Comparison of ENCODE assay signal across 18 mouse cellular contexts in the genomic region with DNA sequence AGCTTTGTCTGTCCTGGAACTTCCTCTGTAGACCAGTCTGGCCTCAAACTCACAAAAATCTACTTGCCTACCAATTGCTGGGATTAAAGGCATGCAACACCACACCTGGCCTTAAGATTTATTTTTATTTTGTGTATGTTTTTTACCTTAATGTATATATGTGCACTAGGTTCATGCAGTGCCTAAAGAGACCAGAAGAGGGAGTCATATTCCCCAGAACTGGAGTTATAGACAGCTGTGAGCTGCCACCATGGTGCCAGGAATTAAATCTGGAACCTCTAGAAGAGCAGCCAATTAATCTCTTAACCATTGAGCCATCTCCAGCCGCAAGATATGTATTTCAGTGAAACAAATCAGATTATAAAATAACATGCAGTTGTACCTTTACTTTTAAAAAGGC. TPM values are rescaled to one million over a fixed set of nuclear protein-coding genes. Genes with fewer than 3 reads are reported as not detected.
A peak's percentile ranks its signal among the peaks of the same experiment; 100 is the strongest.
DNase-seq lines count a peak whose midpoint lies in the region; ATAC-seq and TF ChIP-seq lines count a peak whose summit lies in the region.
"Had no signal": no experiment of that assay in that cellular context is flagged by ENCODE, and none has a peak within 500 bp of the region (broad histone marks: within the 10 kb centered on the region; RNA-seq: fewer than 3 reads in every experiment).

No protein-coding gene starts in this region.

- WGBS in liver, embryonic 14.5 days (ENCODE audit: insufficient replicate concordance): 87% methylated on average over 1 of the region's 1 CpGs
- WGBS in liver, embryonic 11.5 days: 100% methylated on average over 1 of the region's 1 CpGs

- TF ChIP-seq EP300 in liver, embryonic 14.5 days (IDR thresholded peaks at IDR 0.05; ENCODE audit: low read depth): no peak

- no peak overlapping the region for H3K9ac ChIP-seq in liver, embryonic 14.5 days (replicated peaks)
- no peak overlapping the region for H3K9ac ChIP-seq in liver, embryonic 11.5 days (ENCODE audit: low read depth, low read length)
- H3K9ac ChIP-seq: embryonic facial prominence, embryonic 15.5 days; forebrain, embryonic 12.5 days; heart, embryonic 15.5 days; hindbrain, embryonic 13.5 days; limb, embryonic 12.5 days; midbrain, embryonic 15.5 days had no signal

- H3K9me3 ChIP-seq in liver, embryonic 14.5 days (ENCODE audit: control insufficient read depth, low read length): no peaks in the 10 kb centered on the region
- no peaks in the 10 kb centered on the region for H3K9me3 ChIP-seq in liver, embryonic 11.5 days (ENCODE audit: control insufficient read depth, low read length)
- H3K9me3 ChIP-seq: embryonic facial prominence, embryonic 15.5 days; forebrain, embryonic 12.5 days; heart, embryonic 15.5 days; hindbrain, embryonic 13.5 days; limb, embryonic 12.5 days; midbrain, embryonic 15.5 days had no signal

- no peak for ATAC-seq in liver, embryonic 14.5 days (ENCODE audit: insufficient read depth)
- no peak for ATAC-seq in liver, embryonic 11.5 days (replicated peaks; ENCODE audit: low FRiP score)
- ATAC-seq: midbrain, embryonic 15.5 days had no signal

- DNase-seq in liver, embryonic 14.5 days (ENCODE audit: low read depth in 3 of 3, low spot score in 3 of 3): no peak
- DNase-seq in liver, embryonic 11.5 days (ENCODE audit: low spot score): no peak
- DNase-seq in ES-CJ7 (ENCODE audit: low read depth, low spot score): peak; percentile 6
- peak; percentile 32 for DNase-seq in ZHBTc4 (ENCODE audit: low read depth, low spot score)
- DNase-seq in splenic B cell, adult 2 months (ENCODE audit: low read depth, low spot score): peak; percentile 15
- no peak for DNase-seq in urinary bladder, adult 2 months (ENCODE audit: low spot score)
- no peak for DNase-seq in cerebellum, postnatal 4 days (ENCODE audit: low spot score in 2 of 2)
- DNase-seq: cerebellum, adult 11-12 months; kidney, adult 18-20 months; kidney, postnatal 36 days; lung, adult 2 months; thymus, adult 2 months had no signal

- no peak overlapping the region for H3K4me2 ChIP-seq in liver, embryonic 14.5 days (ENCODE audit: low read depth)
- no peak overlapping the region for H3K4me2 ChIP-seq in liver, embryonic 11.5 days
- H3K4me2 ChIP-seq: embryonic facial prominence, embryonic 15.5 days; forebrain, embryonic 12.5 days; heart, embryonic 15.5 days; hindbrain, embryonic 13.5 days; limb, embryonic 12.5 days; midbrain, embryonic 15.5 days had no signal

- no peak overlapping the region for H3K27ac ChIP-seq in liver, embryonic 14.5 days
- no peak overlapping the region for H3K27ac ChIP-seq in liver, embryonic 11.5 days (ENCODE audit: low read depth, low read length)
- H3K27ac ChIP-seq: embryonic facial prominence, embryonic 15.5 days; forebrain, embryonic 12.5 days; heart, embryonic 15.5 days; hindbrain, embryonic 13.5 days; limb, embryonic 12.5 days; midbrain, embryonic 15.5 days had no signal

- no peaks in the 10 kb centered on the region for H3K36me3 ChIP-seq in liver, embryonic 14.5 days (replicated peaks; ENCODE audit: control insufficient read depth, insufficient read depth, low read depth)
- H3K36me3 ChIP-seq in liver, embryonic 11.5 days (ENCODE audit: control insufficient read depth, insufficient read depth, low read length): no peaks in the 10 kb centered on the region
- peaks cover 2% of the 10 kb centered on the region; the same call in 1 of the 2 replicates for H3K36me3 ChIP-seq in splenic B cell, adult 2 months (ENCODE audit: control insufficient read depth, insufficient read depth, low read length, poor library complexity, severe bottlenecking)
- H3K36me3 ChIP-seq: embryonic facial prominence, embryonic 15.5 days; midbrain, embryonic 15.5 days had no signal

- no peak overlapping the region for H3K4me3 ChIP-seq in liver, embryonic 14.5 days (ENCODE audit: insufficient read depth in 1 of 2, low read depth in 2 of 2, low read length in 2 of 2)
- no peak overlapping the region for H3K4me3 ChIP-seq in liver, embryonic 11.5 days (ENCODE audit: low read depth, low read length)
- H3K4me3 ChIP-seq: embryonic facial prominence, embryonic 15.5 days; forebrain, embryonic 12.5 days; heart, embryonic 15.5 days; hindbrain, embryonic 13.5 days; limb, embryonic 12.5 days; midbrain, embryonic 15.5 days had no signal

- H3K4me1 ChIP-seq in liver, embryonic 14.5 days (replicated peaks; ENCODE audit: control insufficient read depth in 2 of 2, insufficient read depth in 2 of 2, low read length in 1 of 2): no peaks in the 10 kb centered on the region
- H3K4me1 ChIP-seq in liver, embryonic 11.5 days (replicated peaks; ENCODE audit: control insufficient read depth, insufficient read depth, low read length): no peaks in the 10 kb centered on the region
- H3K4me1 ChIP-seq: embryonic facial prominence, embryonic 15.5 days; forebrain, embryonic 12.5 days; heart, embryonic 15.5 days; hindbrain, embryonic 13.5 days; limb, embryonic 12.5 days; midbrain, embryonic 15.5 days had no signal

- 0 out of 2 replicates have a peak, but pooled peaks have one; percentile 9 for TF ChIP-seq CTCF in liver, embryonic 14.5 days (IDR thresholded peaks at IDR 0.05; ENCODE audit: low read depth)

- H3K27me3 ChIP-seq in liver, embryonic 14.5 days (ENCODE audit: control insufficient read depth, insufficient read depth, low read length): no peaks in the 10 kb centered on the region
- no peaks in the 10 kb centered on the region for H3K27me3 ChIP-seq in liver, embryonic 11.5 days (replicated peaks; ENCODE audit: control insufficient read depth, insufficient read depth, low read length)
- no peaks in the 10 kb centered on the region for H3K27me3 ChIP-seq in splenic B cell, adult 2 months (ENCODE audit: control insufficient read depth, insufficient read depth, low read length, poor library complexity, severe bottlenecking)
- H3K27me3 ChIP-seq: embryonic facial prominence, embryonic 15.5 days; forebrain, embryonic 12.5 days; heart, embryonic 15.5 days; hindbrain, embryonic 13.5 days; limb, embryonic 12.5 days; midbrain, embryonic 15.5 days had no signal

RNA-seq across cellular contexts. Expression of gene Phf8, which starts 54.7 kb away (rescaled TPM):
- 3.5 and 4.4 TPM in 2 replicates for polyA plus RNA-seq in liver, embryonic 14.5 days (2012; rRNA removed)
- 5.0 and 6.5 TPM in 2 replicates for polyA plus RNA-seq in liver, embryonic 14.5 days (2014; fragmentation: Nextera tagmentation; extraction: Ambion mirVana)
- 10.8 and 14.2 TPM in 2 replicates for polyA plus RNA-seq in liver, embryonic 11.5 days (2014; fragmentation: Nextera tagmentation; extraction: Ambion mirVana)
- polyA plus RNA-seq in urinary bladder, adult 2 months (2012; rRNA removed): 13.0 and 14.5 TPM in 2 replicates

Comparison
In these comparisons a context has a peak if more than half of its experiments do, and no peak if none do; other contexts are left out.
1. DNase-seq: peak in ES-CJ7 (single experiment), ZHBTc4 (single experiment) and splenic B cell, adult 2 months (single experiment); none in liver, embryonic 14.5 days (0 of 3), liver, embryonic 11.5 days (single experiment), urinary bladder, adult 2 months (single experiment) and cerebellum, postnatal 4 days (0 of 2).